Mouse (Mus musculus): ENCODE measurements at regions not wholly inside any gene's neighbourhood (a gene's known extent, or its start where the extent isn't known, plus 50 kb on each side); places are given as distances from the start of the nearest gene placed in this dataset.

DNA sequence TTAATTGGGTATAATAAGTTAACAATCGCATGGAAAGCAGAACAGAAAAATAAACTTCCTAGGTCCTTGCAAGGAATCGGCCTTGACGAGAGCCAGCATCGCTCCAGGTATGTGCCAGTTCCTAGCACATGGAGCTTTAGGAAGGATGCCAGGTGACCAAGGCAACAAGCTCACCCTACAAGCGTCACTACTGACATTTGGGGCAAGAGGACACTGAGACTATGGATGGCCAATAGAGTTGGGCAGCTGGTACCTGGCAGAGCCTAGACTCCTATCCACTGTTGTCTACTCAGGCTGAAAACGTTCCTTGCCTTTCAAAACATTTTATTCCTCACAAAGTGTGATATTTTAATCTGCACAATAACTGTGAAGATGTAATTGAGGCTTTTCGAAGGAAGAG is 124.6 kb upstream of the Ufm1 start:
- TF ChIP-seq CTCF (IDR thresholded peaks at IDR 0.05; ENCODE audit: borderline replicate concordance, insufficient read depth, low read depth, low read length) (no peak), POLR2A (IDR thresholded peaks at IDR 0.05; ENCODE audit: borderline replicate concordance, insufficient read depth, low read length) (no peak)

All from cerebellum, adult 2 months (tissue).